Mouse (Mus musculus) adrenal gland, adult 2 months (tissue): ENCODE data around the gene Rpl18. TPM values are rescaled to one million over a fixed set of nuclear protein-coding genes. Genes with fewer than 3 reads are reported as not detected.

ENCODE experiments used
- DNase-seq: peaks from one replicate; pipeline ENCODE4 v3.0.0; 2021
- polyA plus RNA-seq: library from polyadenylated mRNA; depleted of rRNA; stranded (reverse); fragments of >200 nt; gene quantifications from 2 replicates; pipeline ENCODE4 v1.2.3, GENCODE M21; 2012
- total RNA-seq, 2 experiments: library from RNA; stranded (reverse); gene quantifications; 2 replicates each; pipeline ENCODE4 v1.2.3; 2021

Rpl18 gene
- total and polyA plus RNA-seq, 3 experiments, result 972 to 1,143 (median 1,050) TPM

- DNase-seq, result peak; percentile 87
Measured at GRCm38 (mm10) chr7:45700301-45701015, 14.8 kb upstream of the Rpl18 start.

DNA sequence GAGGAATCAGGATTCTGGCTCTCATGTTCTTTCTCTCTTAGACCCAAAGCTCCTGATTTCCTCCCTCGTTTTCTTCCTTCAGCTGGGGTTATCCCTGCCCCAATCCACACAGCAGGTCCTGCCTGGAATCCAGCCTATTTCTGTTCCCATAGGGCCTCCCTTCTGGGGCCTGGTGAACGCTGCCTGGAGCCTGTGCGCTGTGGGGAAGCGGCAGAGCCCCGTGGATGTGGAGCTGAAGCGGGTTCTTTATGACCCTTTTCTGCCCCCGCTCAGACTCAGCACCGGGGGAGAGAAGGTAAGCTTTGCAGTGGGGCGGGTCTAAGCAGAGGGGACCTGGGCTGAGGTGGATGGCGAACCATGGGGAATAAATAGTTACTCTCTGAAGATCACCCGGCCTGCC is 14.2 kb upstream of the Rpl18 start:
- no peak for DNase-seq

- no peak for DNase-seq
Measured at GRCm38 (mm10) chr7:45701607-45702006, 13.7 kb upstream of the Rpl18 start.

DNA sequence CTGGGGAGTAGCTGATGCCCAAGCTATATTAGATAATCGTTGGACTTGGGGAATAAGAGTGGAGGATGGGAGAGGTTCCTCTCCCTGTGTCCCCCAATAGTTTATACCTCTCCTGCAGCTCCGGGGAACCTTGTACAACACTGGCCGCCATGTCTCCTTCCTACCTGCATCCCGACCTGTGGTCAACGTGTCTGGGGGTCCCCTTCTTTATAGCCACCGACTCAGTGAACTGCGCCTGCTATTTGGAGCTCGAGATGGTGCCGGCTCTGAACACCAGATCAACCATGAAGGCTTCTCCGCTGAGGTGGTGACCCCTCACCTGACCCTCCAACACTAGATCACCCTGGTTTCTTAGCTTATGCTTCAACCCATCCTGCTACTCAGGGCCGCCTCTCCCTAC is 12.9 kb upstream of the Rpl18 start:
- DNase-seq, result no peak

- DNase-seq, result no peak
Measured at GRCm38 (mm10) chr7:45702809-45703520, 12.3 kb upstream of the Rpl18 start.

- no peak for DNase-seq
Measured at GRCm38 (mm10) chr7:45703521-45704033, 11.7 kb upstream of the Rpl18 start.

DNA sequence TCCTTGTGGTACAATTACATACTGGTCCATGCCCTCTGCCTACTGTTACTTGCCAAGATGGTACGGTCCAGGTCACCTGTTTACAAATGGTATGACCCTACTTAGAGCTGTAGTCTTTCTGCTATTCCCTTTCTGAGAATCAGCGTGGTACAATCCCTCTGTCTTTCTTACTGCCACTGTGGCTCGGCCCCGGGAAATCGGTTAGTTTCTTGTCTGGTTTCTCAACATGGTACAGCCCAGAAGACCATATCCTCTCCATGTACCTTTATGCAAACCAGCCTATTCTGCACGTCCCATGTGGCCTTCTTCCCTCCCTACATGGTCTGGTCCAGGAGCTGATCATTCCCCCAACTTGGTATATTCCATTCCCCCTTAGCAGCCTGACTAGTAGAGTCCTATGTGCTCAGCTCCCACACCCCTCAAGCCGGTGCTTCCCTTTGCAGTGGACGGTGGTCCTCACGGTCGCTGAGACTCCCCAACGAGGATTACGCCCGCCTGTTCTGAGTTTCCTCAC is 11.2 kb upstream of the Rpl18 start:
- peak; percentile 75 for DNase-seq

- peak; percentile 100 for DNase-seq
Measured at GRCm38 (mm10) chr7:45704730-45705442, 10.4 kb upstream of the Rpl18 start, which contains the start of gene Dbp. Gene Dbp, plus strand, starts transcription at chr7:45705088.

DNA sequence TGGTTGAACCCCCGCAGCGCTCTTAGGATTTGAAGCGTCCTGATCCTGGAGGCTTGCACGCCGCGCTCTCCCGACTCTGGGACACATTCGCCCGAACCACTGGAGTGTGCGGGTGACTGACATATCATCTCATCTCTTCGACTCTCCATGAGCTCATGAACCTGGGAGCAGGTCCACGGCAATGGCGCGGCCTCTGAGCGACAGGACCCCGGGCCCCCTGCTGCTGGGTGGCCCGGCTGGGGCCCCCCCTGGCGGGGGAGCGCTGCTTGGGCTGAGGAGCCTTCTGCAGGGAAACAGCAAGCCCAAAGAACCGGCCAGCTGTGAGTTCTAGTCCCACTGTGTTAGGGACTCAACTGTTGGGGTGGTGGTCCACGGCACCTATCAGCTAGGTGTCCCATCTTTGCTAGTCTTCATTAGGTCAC is 9.8 kb upstream of the Rpl18 start:
- no peak for DNase-seq

GRCm38 (mm10) chr7:45705873-45706281 is 9.4 kb upstream of the Rpl18 start:
- peak; percentile 91 for DNase-seq

- peak; percentile 93 for DNase-seq
Measured at GRCm38 (mm10) chr7:45706721-45707241, 8.5 kb upstream of the Rpl18 start.

DNA sequence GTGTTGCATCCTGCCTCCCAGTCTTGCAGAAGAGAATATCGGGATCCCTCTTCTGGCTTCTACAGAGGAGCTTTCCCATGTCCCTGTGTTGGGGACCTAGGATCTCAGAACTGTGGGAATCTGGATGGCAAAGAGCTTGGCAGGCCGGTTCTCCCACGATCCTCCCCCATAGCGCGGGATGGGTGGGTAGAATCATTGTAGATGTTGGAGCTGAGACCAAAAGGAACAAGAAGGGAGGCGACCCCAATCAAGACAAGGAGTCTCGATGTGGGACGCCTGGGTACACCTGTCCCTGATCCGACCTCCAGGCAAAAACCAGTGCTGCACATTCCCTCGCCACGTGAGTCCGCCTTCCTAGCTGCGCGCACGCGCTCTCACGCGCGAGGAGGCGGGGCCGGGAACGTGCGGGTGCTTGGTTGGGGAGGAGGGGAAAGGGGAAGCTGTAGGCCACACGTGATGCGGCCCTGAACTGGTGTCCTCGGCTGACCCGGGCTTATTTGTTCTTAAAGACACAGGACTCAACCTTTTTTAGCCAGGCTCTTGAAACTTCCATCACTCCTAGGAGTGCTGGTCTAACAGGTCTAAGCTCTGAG is 7.8 kb upstream of the Rpl18 start:
- DNase-seq, result peak; percentile 98

DNA sequence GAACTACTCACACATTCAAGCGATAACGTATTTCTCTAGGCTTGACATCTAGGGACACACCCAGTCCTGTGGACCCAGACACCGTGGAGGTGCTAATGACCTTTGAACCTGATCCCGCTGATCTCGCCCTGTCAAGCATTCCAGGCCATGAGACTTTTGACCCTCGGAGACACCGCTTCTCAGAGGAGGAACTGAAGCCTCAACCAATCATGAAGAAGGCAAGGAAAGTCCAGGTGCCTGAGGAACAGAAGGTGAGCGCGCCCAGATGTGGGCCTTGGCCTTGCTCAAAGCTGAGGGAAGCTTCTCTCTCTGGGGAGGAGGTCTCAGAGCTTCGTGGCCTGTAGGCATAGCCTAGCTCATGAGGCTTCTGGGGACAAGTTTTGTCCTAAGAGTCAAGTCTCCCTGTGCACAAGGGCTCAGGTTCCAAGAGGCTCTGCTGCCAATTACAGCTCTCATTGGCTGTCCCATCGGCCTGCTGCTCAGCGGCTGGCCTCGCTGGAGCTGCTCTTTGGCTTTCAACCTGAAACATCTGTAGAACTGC is 7.0 kb upstream of the Rpl18 start:
- DNase-seq, result peak; percentile 60

- DNase-seq, result peak; percentile 41
Measured at GRCm38 (mm10) chr7:45709036-45709435, 6.2 kb upstream of the Rpl18 start.

GRCm38 (mm10) chr7:45709677-45710355 is 5.4 kb upstream of the Rpl18 start:
- peak; percentile 35 for DNase-seq

- DNase-seq, result peak; percentile 43
Measured at GRCm38 (mm10) chr7:45710477-45711191, 4.6 kb upstream of the Rpl18 start.

- DNase-seq, result no peak
Measured at GRCm38 (mm10) chr7:45711316-45712021, 3.8 kb upstream of the Rpl18 start.

DNA sequence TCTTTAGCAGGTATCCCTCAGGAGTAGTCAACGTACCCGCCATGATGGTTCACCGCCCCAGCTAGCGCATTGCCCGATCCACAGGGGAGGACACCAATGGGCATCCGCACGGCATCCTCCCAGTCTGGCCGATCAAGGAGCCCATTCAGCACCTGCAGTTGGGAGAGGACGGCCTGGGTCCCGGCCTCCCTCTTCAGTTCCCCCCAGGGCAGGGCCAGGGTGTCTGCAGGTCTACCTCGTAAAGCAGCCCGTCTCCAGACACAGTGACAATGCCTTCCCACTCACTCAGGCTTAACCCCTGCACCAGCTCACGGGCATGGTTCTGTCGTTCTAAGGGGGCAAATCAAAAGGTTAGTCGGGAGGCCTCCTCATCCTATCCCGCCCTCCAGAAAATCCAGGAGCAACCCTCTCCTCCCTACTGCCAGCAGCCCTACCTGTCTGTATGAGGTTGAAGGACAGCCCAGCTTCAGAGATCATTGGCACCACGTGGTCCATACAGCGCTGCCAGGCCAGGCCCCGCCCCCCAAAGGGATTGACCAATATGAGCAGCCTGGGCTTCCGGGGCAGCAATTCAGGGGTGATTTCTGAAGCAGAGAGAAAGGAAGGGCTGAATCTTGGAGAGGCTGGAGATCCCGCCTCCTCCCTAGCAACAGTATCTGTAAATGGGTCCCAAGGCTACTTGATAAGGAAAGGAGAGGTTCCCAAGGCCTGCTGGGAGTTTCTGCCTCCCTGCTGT is 3.1 kb upstream of the Rpl18 start:
- DNase-seq, result peak; percentile 90

DNA sequence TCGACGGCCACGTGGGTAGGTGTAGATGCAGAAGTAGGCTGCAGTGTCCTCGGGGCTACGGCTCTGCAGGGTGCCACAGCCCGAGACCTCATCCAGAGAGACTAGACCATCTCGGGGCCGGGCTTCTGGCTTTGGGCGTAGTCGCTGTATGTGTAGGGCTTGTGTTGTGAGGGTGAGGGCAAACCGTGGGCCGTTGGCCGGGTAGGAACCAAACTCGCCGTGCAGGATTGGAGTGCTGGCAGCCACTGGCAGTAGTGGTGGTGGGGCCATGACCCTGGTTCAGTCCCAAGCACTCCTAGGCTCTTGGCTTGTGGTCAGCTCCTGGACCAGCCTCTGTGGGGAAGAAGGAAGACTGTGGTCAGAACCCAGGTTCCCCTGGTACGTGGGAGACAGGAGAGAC is 1.9 kb upstream of the Rpl18 start:
- DNase-seq, result no peak
